Mouse (Mus musculus) ovary, adult 18-20 months (tissue): Measurements from ENCODE around the gene Dop1b.
"Not testable (repeated sequence)": the region's sequence is repeated elsewhere in the genome, so short reads cannot be mapped to it uniquely, and the experiment has no call there.

ENCODE experiments used
- DNase-seq: peaks from one replicate; pipeline ENCODE4 v3.0.0; 2022; ENCODE audit warnings: low spot score, mixed read lengths

Dop1b gene

GRCm38 (mm10) chr16:93711411-93712188 lies at the start of gene Dop1b:
Gene Dop1b, plus strand, starts transcription at chr16:93711904.
- DNase-seq = peak; percentile 97

GRCm38 (mm10) chr16:93667976-93668375 lies 43.7 kb upstream of the Dop1b start:
- no peak for DNase-seq

GRCm38 (mm10) chr16:93669521-93669920 lies 42.2 kb upstream of the Dop1b start:
- DNase-seq = no peak

- DNase-seq = not testable (repeated sequence)
Observed at GRCm38 (mm10) chr16:93670466-93670865, 41.2 kb upstream of the Dop1b start.

GRCm38 (mm10) chr16:93671064-93671463 lies 40.6 kb upstream of the Dop1b start:
- DNase-seq = no peak

- DNase-seq = no peak
Observed at GRCm38 (mm10) chr16:93676376-93676775, 35.3 kb upstream of the Dop1b start.

- no peak for DNase-seq
Observed at GRCm38 (mm10) chr16:93678206-93678605, 33.5 kb upstream of the Dop1b start.

- no peak for DNase-seq
Observed at GRCm38 (mm10) chr16:93679165-93679564, 32.5 kb upstream of the Dop1b start.

- DNase-seq = no peak
Observed at GRCm38 (mm10) chr16:93682156-93682688, 29.5 kb upstream of the Dop1b start.

GRCm38 (mm10) chr16:93682689-93683507 lies 28.8 kb upstream of the Dop1b start, which contains the start of gene Cbr3:
Gene Cbr3, plus strand, starts transcription at chr16:93683215.
- DNase-seq = peak; percentile 69

- no peak for DNase-seq
Observed at GRCm38 (mm10) chr16:93683508-93684236, 28.0 kb upstream of the Dop1b start.

GRCm38 (mm10) chr16:93684441-93684840 lies 27.3 kb upstream of the Dop1b start:
- no peak for DNase-seq

GRCm38 (mm10) chr16:93685783-93686182 lies 25.9 kb upstream of the Dop1b start:
- DNase-seq = not testable (repeated sequence)

- no peak for DNase-seq
Observed at GRCm38 (mm10) chr16:93686421-93686820, 25.3 kb upstream of the Dop1b start.

GRCm38 (mm10) chr16:93686945-93687344 lies 24.8 kb upstream of the Dop1b start:
- DNase-seq = no peak

- DNase-seq = no peak
Observed at GRCm38 (mm10) chr16:93691206-93691841, 20.4 kb upstream of the Dop1b start.

- DNase-seq = no peak
Observed at GRCm38 (mm10) chr16:93692744-93693143, 19.0 kb upstream of the Dop1b start.

GRCm38 (mm10) chr16:93707116-93707515 lies 4.6 kb upstream of the Dop1b start:
- DNase-seq = no peak

- no peak for DNase-seq
Observed at GRCm38 (mm10) chr16:93709217-93709616, 2.5 kb upstream of the Dop1b start.

- DNase-seq = peak; percentile 47
Observed at GRCm38 (mm10) chr16:93710924-93711323, 780 bp upstream of the Dop1b start.

- DNase-seq = no peak
Observed at GRCm38 (mm10) chr16:93712189-93712885, 633 bp downstream of the Dop1b start.
